Mouse (Mus musculus) urinary bladder, postnatal 4 days (tissue): Measurements from ENCODE around the gene Tmx2.

ENCODE experiments used
- DNase-seq, 2 experiments: peaks; one replicate each; pipeline ENCODE4 v3.0.0; 2021 to 2022; ENCODE audit warnings: low spot score in 2 of 2

Gene Tmx2

GRCm38 (mm10) chr2:84638428-84639220 lies 40.3 kb downstream of the Tmx2 start:
- no peak for DNase-seq

GRCm38 (mm10) chr2:84637452-84638165 lies 41.3 kb downstream of the Tmx2 start:
- no peak for DNase-seq

GRCm38 (mm10) chr2:84636231-84636741 lies 42.7 kb downstream of the Tmx2 start:
- no peak for DNase-seq

- peak; percentile 81 to 85 for DNase-seq
These were observed 43.3 kb downstream of the Tmx2 start for GRCm38 (mm10) chr2:84635611-84636010.

GRCm38 (mm10) chr2:84634934-84635482 lies 43.9 kb downstream of the Tmx2 start:
- DNase-seq: no peak

GRCm38 (mm10) chr2:84634006-84634405 lies 44.9 kb downstream of the Tmx2 start:
- DNase-seq: no peak

GRCm38 (mm10) chr2:84632999-84633398 lies 45.9 kb downstream of the Tmx2 start:
- DNase-seq: no peak

GRCm38 (mm10) chr2:84632001-84632400 lies 46.9 kb downstream of the Tmx2 start:
- DNase-seq: no peak

GRCm38 (mm10) chr2:84627036-84627435 lies 51.9 kb downstream of the Tmx2 start:
- no peak for DNase-seq

- DNase-seq: no peak
These were observed 52.5 kb downstream of the Tmx2 start for GRCm38 (mm10) chr2:84626366-84626975.

GRCm38 (mm10) chr2:84624201-84624600 lies 54.7 kb downstream of the Tmx2 start:
- no peak for DNase-seq

GRCm38 (mm10) chr2:84623428-84624119 lies 55.4 kb downstream of the Tmx2 start:
- DNase-seq: no peak

GRCm38 (mm10) chr2:84622668-84623067 lies 56.3 kb downstream of the Tmx2 start:
- DNase-seq: no peak
